Mouse (Mus musculus) splenic B cell, adult 2 months (primary cell): ENCODE measurements around the gene Cbs.

Source experiments
- DNase-seq: peaks from one replicate; pipeline ENCODE4 v3.0.0-alpha.2; 2011; ENCODE audit warnings: low read depth, low spot score
- H3K27me3 ChIP-seq: 2 replicates; pipeline ENCODE4 v1.6.1; 2012; ENCODE audit warnings: mild to moderate bottlenecking, low read length, moderate library complexity, mixed read lengths; ENCODE audit not compliant: control insufficient read depth, poor library complexity, insufficient read depth, severe bottlenecking
- H3K36me3 ChIP-seq: 2 replicates; pipeline ENCODE4 v1.6.1; 2012; ENCODE audit warnings: mild to moderate bottlenecking, low read length, moderate library complexity, mixed read lengths; ENCODE audit not compliant: control insufficient read depth, poor library complexity, insufficient read depth, severe bottlenecking

Gene Cbs

GRCm38 (mm10) chr17:31636942-31637811, at the start of gene Cbs:
Cbs (minus strand) TSS chr17:31637238.
- DNase-seq = peak; percentile 64
- H3K36me3 ChIP-seq = no peaks in the 10 kb centered on the region
- H3K27me3 ChIP-seq = no peaks in the 10 kb centered on the region

GRCm38 (mm10) chr17:31686225-31686564, 49.2 kb upstream of the Cbs start:
- no peak for DNase-seq
- Histone ChIP-seq H3K36me3 (no peaks in the 10 kb centered on the region), H3K27me3 (no peaks in the 10 kb centered on the region)

- Histone ChIP-seq H3K36me3 (no peaks in the 10 kb centered on the region), H3K27me3 (no peaks in the 10 kb centered on the region)
- DNase-seq = peak; percentile 92
Measured at GRCm38 (mm10) chr17:31685514-31686224, 48.6 kb upstream of the Cbs start.

- no peak for DNase-seq
- H3K27me3 ChIP-seq = no peaks in the 10 kb centered on the region
- no peaks in the 10 kb centered on the region for H3K36me3 ChIP-seq
Measured at GRCm38 (mm10) chr17:31680450-31680849, 43.4 kb upstream of the Cbs start.

- H3K36me3 ChIP-seq = no peaks in the 10 kb centered on the region
- no peaks in the 10 kb centered on the region for H3K27me3 ChIP-seq
- no peak for DNase-seq
Measured at GRCm38 (mm10) chr17:31677507-31677906, 40.5 kb upstream of the Cbs start, which contains the start of gene Cryaa. Cryaa (plus strand) TSS chr17:31677807.

- H3K27me3 ChIP-seq = no peaks in the 10 kb centered on the region
- no peak for DNase-seq
- no peaks in the 10 kb centered on the region for H3K36me3 ChIP-seq
Measured at GRCm38 (mm10) chr17:31674426-31674825, 37.4 kb upstream of the Cbs start.

GRCm38 (mm10) chr17:31672279-31672678, 35.2 kb upstream of the Cbs start:
- no peak for DNase-seq
- Histone ChIP-seq H3K36me3 (no peaks in the 10 kb centered on the region), H3K27me3 (no peaks in the 10 kb centered on the region)

GRCm38 (mm10) chr17:31671698-31672097, 34.7 kb upstream of the Cbs start:
- Histone ChIP-seq H3K36me3 (no peaks in the 10 kb centered on the region), H3K27me3 (no peaks in the 10 kb centered on the region)
- no peak for DNase-seq

- H3K27me3 ChIP-seq = no peaks in the 10 kb centered on the region
- no peak for DNase-seq
- H3K36me3 ChIP-seq = no peaks in the 10 kb centered on the region
Measured at GRCm38 (mm10) chr17:31670163-31670562, 33.1 kb upstream of the Cbs start.

GRCm38 (mm10) chr17:31668306-31668705, 31.3 kb upstream of the Cbs start:
- Histone ChIP-seq H3K36me3 (no peaks in the 10 kb centered on the region), H3K27me3 (no peaks in the 10 kb centered on the region)
- DNase-seq = no peak

GRCm38 (mm10) chr17:31664760-31665159, 27.7 kb upstream of the Cbs start:
- peak; percentile 90 for DNase-seq
- Histone ChIP-seq H3K36me3 (no peaks in the 10 kb centered on the region), H3K27me3 (no peaks in the 10 kb centered on the region)

- Histone ChIP-seq H3K36me3 (no peaks in the 10 kb centered on the region), H3K27me3 (no peaks in the 10 kb centered on the region)
- peak; percentile 39 for DNase-seq
Measured at GRCm38 (mm10) chr17:31662855-31663254, 25.8 kb upstream of the Cbs start.

- Histone ChIP-seq H3K27me3 (no peaks in the 10 kb centered on the region), H3K36me3 (peaks cover 4% of the 10 kb centered on the region; the same call in 1 of the 2 replicates)
- DNase-seq = no peak
Measured at GRCm38 (mm10) chr17:31660661-31661250, 23.7 kb upstream of the Cbs start.

GRCm38 (mm10) chr17:31658468-31659185, 21.6 kb upstream of the Cbs start, which contains the start of gene U2af1:
U2af1 (minus strand) TSS chr17:31658892.
- Histone ChIP-seq H3K36me3 (peaks cover 13% of the 10 kb centered on the region), H3K27me3 (no peaks in the 10 kb centered on the region)
- DNase-seq = peak; percentile 98
